In the genomic region with DNA sequence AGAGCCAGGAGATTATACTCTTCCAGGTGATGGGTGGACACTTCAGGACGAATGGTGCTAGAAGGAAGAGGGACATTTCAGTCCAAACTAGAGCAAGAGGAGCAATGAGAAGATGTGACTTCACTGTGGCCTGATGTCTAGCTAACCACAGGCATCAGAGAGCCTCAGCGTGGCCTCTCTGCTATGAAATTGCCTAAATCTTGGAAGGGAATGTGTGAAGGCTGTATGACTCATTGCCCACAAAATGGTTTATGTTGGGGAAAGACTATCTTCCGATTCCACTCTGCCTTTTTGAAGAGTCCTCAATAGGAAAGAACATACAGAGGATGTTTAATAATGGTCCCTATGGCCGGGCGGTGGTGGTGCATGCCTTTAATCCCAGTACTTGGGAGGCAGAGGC, we compare ENCODE assay signal across 19 mouse cellular contexts. TPM values are rescaled to one million over a fixed set of nuclear protein-coding genes. Genes with fewer than 3 reads are reported as not detected.
A peak's percentile ranks its signal among the peaks of the same experiment; 100 is the strongest.
DNase-seq lines count a peak whose midpoint lies in the region; ATAC-seq and TF ChIP-seq lines count a peak whose summit lies in the region.
"Had no signal": no experiment of that assay in that cellular context is flagged by ENCODE, and none has a peak within 500 bp of the region (broad histone marks: within the 10 kb centered on the region; RNA-seq: fewer than 3 reads in every experiment).

No protein-coding gene starts in this region.

- DNase-seq in 3134 (ENCODE audit: extremely low read depth, insufficient read length, low spot score) (peak; percentile 64), 3T3-L1 (ENCODE audit: low read depth, low spot score) (peak; percentile 73), NIH3T3 (ENCODE audit: low read depth) (peak; percentile 45)
- no peak for DNase-seq in cerebellum, adult 9-10 months
- no peak for DNase-seq in left cerebral cortex, adult 11 months (ENCODE audit: low spot score)
- DNase-seq in cerebellum, adult 2 months, result no peak
- DNase-seq: adrenal gland, postnatal 10 days; adrenal gland, postnatal 25 days; B cell, adult 2 months; cerebellum, adult 11-12 months; cerebellum, adult 8-10 months; cerebellum, postnatal 25 days; forebrain, postnatal 0 days had no signal

- WGBS in cerebellum, adult 2 months, result 91% methylated on average over 5 of the region's 5 CpGs

- no peaks in the 10 kb centered on the region for H3K79me2 ChIP-seq in C2C12 (ENCODE audit: control insufficient read depth, insufficient read depth)

- no peaks in the 10 kb centered on the region for H3K36me3 ChIP-seq in C2C12 (ENCODE audit: control insufficient read depth, insufficient read depth)
- H3K36me3 ChIP-seq: embryonic facial prominence, embryonic 10.5 days; embryonic facial prominence, embryonic 12.5 days; forebrain, embryonic 15.5 days had no signal

- H3ac ChIP-seq in C2C12 (ENCODE audit: control insufficient read depth, insufficient read length, low read depth), result no peak overlapping the region

- H3K4me1 ChIP-seq in cerebellum, adult 2 months (ENCODE audit: control insufficient read depth, insufficient read depth, low read length), result no peaks in the 10 kb centered on the region; the same call in 1 of the 2 replicates

- no peak for TF ChIP-seq CTCF in C2C12 (IDR thresholded peaks at IDR 0.05; ENCODE audit: control insufficient read depth, insufficient read depth, insufficient read length)
- no peak for TF ChIP-seq CTCF in cerebellum, adult 2 months (IDR thresholded peaks at IDR 0.05; ENCODE audit: borderline replicate concordance, insufficient read depth, low read depth, low read length)

- no peak for TF ChIP-seq POLR2A in cerebellum, adult 2 months (IDR thresholded peaks at IDR 0.05; ENCODE audit: borderline replicate concordance, insufficient read depth, low read length)

- peaks cover 20% of the 10 kb centered on the region for H3K27me3 ChIP-seq in C2C12 (ENCODE audit: control insufficient read depth, insufficient read depth, insufficient read length)
- H3K27me3 ChIP-seq in cerebellum, adult 2 months (ENCODE audit: control insufficient read depth, insufficient read depth, low read length), result no peaks in the 10 kb centered on the region
- H3K27me3 ChIP-seq: embryonic facial prominence, embryonic 12.5 days; forebrain, embryonic 13.5 days; forebrain, embryonic 15.5 days had no signal

- H3K4me3 ChIP-seq in C2C12 (ENCODE audit: insufficient read depth, poor library complexity, severe bottlenecking), result no peak overlapping the region
- no peak overlapping the region for H3K4me3 ChIP-seq in cerebellum, adult 2 months (replicated peaks; ENCODE audit: insufficient read depth, low read depth, low read length)
- H3K4me3 ChIP-seq: embryonic facial prominence, embryonic 10.5 days; embryonic facial prominence, embryonic 12.5 days; forebrain, embryonic 13.5 days; forebrain, embryonic 15.5 days had no signal

- no peak overlapping the region for H3K27ac ChIP-seq in cerebellum, adult 2 months (ENCODE audit: insufficient read depth, low read length)
- H3K27ac ChIP-seq: embryonic facial prominence, embryonic 10.5 days; embryonic facial prominence, embryonic 12.5 days; forebrain, embryonic 13.5 days; forebrain, embryonic 15.5 days had no signal

- ATAC-seq in cerebellum, adult (ENCODE audit: insufficient number of reproducible peaks, low FRiP score, low TSS enrichment), result no peak
- ATAC-seq: forebrain, embryonic 13.5 days; forebrain, embryonic 15.5 days; forebrain, postnatal 0 days had no signal

- H3K79me3 ChIP-seq in C2C12 (ENCODE audit: low read depth), result no peaks in the 10 kb centered on the region

TF ChIP-seq in C2C12, 6 proteins besides CTCF, POLR2A, EP300 and RAD21:
- TF ChIP-seq MYOD1 (IDR thresholded peaks at IDR 0.05; ENCODE audit: control insufficient read depth, insufficient read length, low read depth) (no peak), MAX (IDR thresholded peaks at IDR 0.05) (peak; percentile 33)
TF ChIP-seq in C2C12: peak in this region for 1.

RNA-seq across cellular contexts. Expression of gene Myh3, which starts 1.3 kb away (rescaled TPM):
- 0.56 TPM for polyA plus RNA-seq in C2C12 (2012; fragmentation: generic; extraction: Trizol)
- 0.08 and 0.11 TPM in 2 replicates for polyA plus RNA-seq in cerebellum, adult 2 months (2012; rRNA removed)

RNA-seq across cellular contexts. Expression of gene Sco1, which starts 24.3 kb away (rescaled TPM):
- polyA plus RNA-seq in C2C12 (2012; fragmentation: generic; extraction: Trizol), result 8.3 TPM
- polyA plus RNA-seq in cerebellum, adult 2 months (2012; rRNA removed), result 7.4 and 8.6 TPM in 2 replicates

RNA-seq across cellular contexts. Expression of gene Adprm, which starts 24.4 kb away (rescaled TPM):
- polyA plus RNA-seq in C2C12 (2012; fragmentation: generic; extraction: Trizol), result 12.4 TPM
- 28.9 and 29.0 TPM in 2 replicates for polyA plus RNA-seq in cerebellum, adult 2 months (2012; rRNA removed)

RNA-seq across cellular contexts. Expression of gene Tmem220, which starts 51.8 kb away (rescaled TPM):
- 0.09 TPM for polyA plus RNA-seq in C2C12 (2012; fragmentation: generic; extraction: Trizol)
- 0.75 and 1.5 TPM in 2 replicates for polyA plus RNA-seq in cerebellum, adult 2 months (2012; rRNA removed)

Comparison
In these comparisons a context has a peak if more than half of its experiments do, and no peak if none do; other contexts are left out.
1. DNase-seq: peak in 3134 (single experiment), 3T3-L1 (single experiment) and NIH3T3 (single experiment); none in cerebellum, adult 9-10 months (single experiment), left cerebral cortex, adult 11 months (single experiment) and cerebellum, adult 2 months (0 of 2).